Mouse (Mus musculus): Measurements from ENCODE around the gene Syt3. TPM values are rescaled to one million over a fixed set of nuclear protein-coding genes. Genes with fewer than 3 reads are reported as not detected.

Syt3 gene
- polyA plus RNA-seq, 3 experiments from 2014 or later = not detected

- no peak for ATAC-seq
Measured at GRCm38 (mm10) chr7:44413307-44413706, 29.4 kb downstream of the Syt3 start.

GRCm38 (mm10) chr7:44427666-44428065 lies 43.8 kb downstream of the Syt3 start:
- ATAC-seq = no peak

- ATAC-seq = no peak
Measured at GRCm38 (mm10) chr7:44428171-44428950, 44.5 kb downstream of the Syt3 start.

GRCm38 (mm10) chr7:44428968-44429521 lies 45.1 kb downstream of the Syt3 start, which contains the start of gene Lrrc4b:
Gene Lrrc4b (plus strand): TSS chr7:44429018.
- no peak for ATAC-seq

- no peak for ATAC-seq
Measured at GRCm38 (mm10) chr7:44429534-44430488, 45.9 kb downstream of the Syt3 start.

- ATAC-seq = no peak
Measured at GRCm38 (mm10) chr7:44432550-44432949, 48.6 kb downstream of the Syt3 start.

GRCm38 (mm10) chr7:44433371-44433770 lies 49.5 kb downstream of the Syt3 start:
- ATAC-seq = no peak

- ATAC-seq = no peak
Measured at GRCm38 (mm10) chr7:44434089-44434488, 50.2 kb downstream of the Syt3 start.

- no peak for ATAC-seq
Measured at GRCm38 (mm10) chr7:44435796-44436195, 51.9 kb downstream of the Syt3 start.

GRCm38 (mm10) chr7:44436267-44436666 lies 52.4 kb downstream of the Syt3 start:
- ATAC-seq = no peak

GRCm38 (mm10) chr7:44437188-44437587 lies 53.3 kb downstream of the Syt3 start:
- ATAC-seq = no peak

- ATAC-seq = no peak
Measured at GRCm38 (mm10) chr7:44437933-44438332, 54.0 kb downstream of the Syt3 start.

- no peak for ATAC-seq
Measured at GRCm38 (mm10) chr7:44439696-44440095, 55.8 kb downstream of the Syt3 start.

- no peak for ATAC-seq
Measured at GRCm38 (mm10) chr7:44440479-44440878, 56.6 kb downstream of the Syt3 start.

- no peak for ATAC-seq
Measured at GRCm38 (mm10) chr7:44441180-44441579, 57.3 kb downstream of the Syt3 start.

- ATAC-seq = no peak
Measured at GRCm38 (mm10) chr7:44441648-44442109, 57.8 kb downstream of the Syt3 start.

- no peak for ATAC-seq
Measured at GRCm38 (mm10) chr7:44442407-44442821, 58.5 kb downstream of the Syt3 start.

- ATAC-seq = no peak
Measured at GRCm38 (mm10) chr7:44443268-44444173, 59.6 kb downstream of the Syt3 start.

GRCm38 (mm10) chr7:44444886-44445527 lies 61.1 kb downstream of the Syt3 start:
- no peak for ATAC-seq

GRCm38 (mm10) chr7:44445528-44445923 lies 61.6 kb downstream of the Syt3 start:
- ATAC-seq = no peak
